Mouse (Mus musculus): ENCODE data around the gene Gata5. TPM values are rescaled to one million over a fixed set of nuclear protein-coding genes. Genes with fewer than 3 reads are reported as not detected.

Gene Gata5
- polyA plus RNA-seq, 1 experiment from 2014 or later: 3.9 TPM

- Histone ChIP-seq H3K36me3 (ENCODE audit: insufficient read depth, low read length) (no peaks in the 10 kb centered on the region), H3K9ac (replicated peaks; ENCODE audit: low read length) (no peak overlapping the region), H3K9me3 (ENCODE audit: low read length) (no peaks in the 10 kb centered on the region), H3K4me2 (replicated peaks; ENCODE audit: low read depth, low read length) (no peak overlapping the region), H3K4me1 (ENCODE audit: insufficient read depth, low read length) (peaks cover 30% of the 10 kb centered on the region), H3K4me3 (ENCODE audit: low read length) (no peak overlapping the region), H3K27me3 (ENCODE audit: insufficient read depth, low read length) (no peaks in the 10 kb centered on the region), H3K27ac (ENCODE audit: low read length) (no peak overlapping the region)
- no peak for ATAC-seq (ENCODE audit: low FRiP score, low TSS enrichment)
- WGBS: 68% methylated on average over 8 of the region's 8 CpGs
Observed at GRCm38 (mm10) chr2:180276851-180277259, 57.6 kb downstream of the Gata5 start.

GRCm38 (mm10) chr2:180276385-180276784 is 58.1 kb downstream of the Gata5 start:
- Histone ChIP-seq H3K9me3 (ENCODE audit: low read length) (no peaks in the 10 kb centered on the region), H3K27me3 (ENCODE audit: insufficient read depth, low read length) (no peaks in the 10 kb centered on the region), H3K4me1 (ENCODE audit: insufficient read depth, low read length) (peaks cover 33% of the 10 kb centered on the region), H3K4me2 (replicated peaks; ENCODE audit: low read depth, low read length) (peak overlapping the region; percentile 21; the same call in 1 of the 2 replicates), H3K36me3 (ENCODE audit: insufficient read depth, low read length) (no peaks in the 10 kb centered on the region), H3K4me3 (ENCODE audit: low read length) (no peak overlapping the region), H3K9ac (replicated peaks; ENCODE audit: low read length) (no peak overlapping the region), H3K27ac (ENCODE audit: low read length) (no peak overlapping the region)
- ATAC-seq (ENCODE audit: low FRiP score, low TSS enrichment): no peak
- 49% methylated on average over 4 of the region's 4 CpGs for WGBS

DNA sequence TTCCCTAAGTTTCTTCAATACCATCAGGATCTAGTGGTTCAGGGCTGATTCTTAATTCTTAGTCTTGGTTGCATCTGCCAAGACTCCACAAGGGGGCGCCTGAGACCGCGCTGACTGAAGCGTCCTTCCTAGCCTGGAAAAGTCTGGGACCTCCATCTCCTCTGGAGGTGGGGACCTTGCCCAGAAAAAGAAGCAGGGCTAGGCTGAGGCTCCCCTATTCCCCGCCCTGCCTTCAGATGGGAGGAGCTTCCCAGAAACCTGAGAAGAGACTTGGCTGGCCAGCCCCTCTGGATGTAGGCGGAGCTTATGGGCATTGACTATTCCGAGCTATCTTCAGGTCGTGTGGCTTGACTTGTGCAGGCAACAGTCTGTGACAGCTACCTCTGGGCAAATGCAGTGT is 58.7 kb downstream of the Gata5 start:
- H3K9ac ChIP-seq (replicated peaks; ENCODE audit: low read length): no peak overlapping the region

More for the DNA sequence above, 58.7 kb downstream of the Gata5 start:
- peak overlapping the region; percentile 21; the same call in 1 of the 2 replicates for H3K4me2 ChIP-seq (replicated peaks; ENCODE audit: low read depth, low read length)
- H3K36me3 ChIP-seq (ENCODE audit: insufficient read depth, low read length): no peaks in the 10 kb centered on the region
- peak; percentile 69 for ATAC-seq (ENCODE audit: low FRiP score, low TSS enrichment)
- no peak overlapping the region for H3K27ac ChIP-seq (ENCODE audit: low read length)
- WGBS: under 1% methylated on average over 8 of the region's 8 CpGs
- H3K4me3 ChIP-seq (ENCODE audit: low read length): no peak overlapping the region
- no peaks in the 10 kb centered on the region for H3K27me3 ChIP-seq (ENCODE audit: insufficient read depth, low read length)
- peaks cover 38% of the 10 kb centered on the region for H3K4me1 ChIP-seq (ENCODE audit: insufficient read depth, low read length)
- no peaks in the 10 kb centered on the region for H3K9me3 ChIP-seq (ENCODE audit: low read length)

Other genes with a start within 250 kb of the Gata5 start
- gene Hrh3, start 230.2 kb downstream of the Gata5 start, polyA plus RNA-seq (2015; fragmentation: Nextera tagmentation; extraction: Ambion mirVana): not detected in 2 replicates
- 35.2 and 36.3 TPM in 2 replicates for gene Osbpl2, start 215.4 kb downstream of the Gata5 start, polyA plus RNA-seq (2015; fragmentation: Nextera tagmentation; extraction: Ambion mirVana)
- gene Adrm1, start 163.2 kb downstream of the Gata5 start, polyA plus RNA-seq (2015; fragmentation: Nextera tagmentation; extraction: Ambion mirVana): 200 and 208 TPM in 2 replicates
- 53.1 and 57.4 TPM in 2 replicates for gene Lama5, start 108.8 kb downstream of the Gata5 start, polyA plus RNA-seq (2015; fragmentation: Nextera tagmentation; extraction: Ambion mirVana)
- gene Rps21, start 77.3 kb downstream of the Gata5 start, polyA plus RNA-seq (2015; fragmentation: Nextera tagmentation; extraction: Ambion mirVana): 435 and 485 TPM in 2 replicates
- gene Cables2, start 61.2 kb downstream of the Gata5 start, polyA plus RNA-seq (2015; fragmentation: Nextera tagmentation; extraction: Ambion mirVana): 6.7 and 11.2 TPM in 2 replicates
- 1.5 and 1.6 TPM in 2 replicates for gene Rbbp8nl, start 44.8 kb downstream of the Gata5 start, polyA plus RNA-seq (2015; fragmentation: Nextera tagmentation; extraction: Ambion mirVana)
- 3.2 and 3.3 TPM in 2 replicates for gene Slco4a1, start 121.5 kb upstream of the Gata5 start, polyA plus RNA-seq (2015; fragmentation: Nextera tagmentation; extraction: Ambion mirVana)
- 7.4 and 10.2 TPM in 2 replicates for gene Ntsr1, start 165.3 kb upstream of the Gata5 start, polyA plus RNA-seq (2015; fragmentation: Nextera tagmentation; extraction: Ambion mirVana)
- gene Mrgbp, start 246.6 kb upstream of the Gata5 start, polyA plus RNA-seq (2015; fragmentation: Nextera tagmentation; extraction: Ambion mirVana): 43.7 and 43.9 TPM in 2 replicates